Mouse (Mus musculus): ENCODE measurements around the gene Pou3f1.

Pou3f1 gene

GRCm38 (mm10) chr4:124656518-124656853, at the start of gene Pou3f1:
Gene Pou3f1 (plus strand): TSS chr4:124656807.
- peak; percentile 57 for DNase-seq (ENCODE audit: low read depth, low spot score)

- DNase-seq (ENCODE audit: low read depth, low spot score), result peak; percentile 73
Observed at GRCm38 (mm10) chr4:124607166-124607565, 49.4 kb upstream of the Pou3f1 start.

- no peak for DNase-seq (ENCODE audit: low read depth, low spot score)
Observed at GRCm38 (mm10) chr4:124610066-124610465, 46.5 kb upstream of the Pou3f1 start.

GRCm38 (mm10) chr4:124610703-124611102, 45.9 kb upstream of the Pou3f1 start, which contains the start of gene 3100002H09Rik:
Gene 3100002H09Rik (minus strand): TSS chr4:124610803.
- DNase-seq (ENCODE audit: low read depth, low spot score), result no peak

GRCm38 (mm10) chr4:124611768-124612167, 44.8 kb upstream of the Pou3f1 start:
- no peak for DNase-seq (ENCODE audit: low read depth, low spot score)

- no peak for DNase-seq (ENCODE audit: low read depth, low spot score)
Observed at GRCm38 (mm10) chr4:124614189-124614588, 42.4 kb upstream of the Pou3f1 start.

GRCm38 (mm10) chr4:124615406-124615960, 41.1 kb upstream of the Pou3f1 start:
- no peak for DNase-seq (ENCODE audit: low read depth, low spot score)

GRCm38 (mm10) chr4:124615986-124616385, 40.6 kb upstream of the Pou3f1 start:
- DNase-seq (ENCODE audit: low read depth, low spot score), result no peak

GRCm38 (mm10) chr4:124616636-124617035, 40.0 kb upstream of the Pou3f1 start:
- DNase-seq (ENCODE audit: low read depth, low spot score), result no peak

- no peak for DNase-seq (ENCODE audit: low read depth, low spot score)
Observed at GRCm38 (mm10) chr4:124618599-124618998, 38.0 kb upstream of the Pou3f1 start.

GRCm38 (mm10) chr4:124621406-124621805, 35.2 kb upstream of the Pou3f1 start:
- no peak for DNase-seq (ENCODE audit: low read depth, low spot score)

- no peak for DNase-seq (ENCODE audit: low read depth, low spot score)
Observed at GRCm38 (mm10) chr4:124622566-124622965, 34.0 kb upstream of the Pou3f1 start.

GRCm38 (mm10) chr4:124624111-124624581, 32.5 kb upstream of the Pou3f1 start:
- DNase-seq (ENCODE audit: low read depth, low spot score), result peak; percentile 90

GRCm38 (mm10) chr4:124626836-124627235, 29.8 kb upstream of the Pou3f1 start:
- DNase-seq (ENCODE audit: low read depth, low spot score), result peak; percentile 38

- no peak for DNase-seq (ENCODE audit: low read depth, low spot score)
Observed at GRCm38 (mm10) chr4:124631456-124631855, 25.2 kb upstream of the Pou3f1 start.

GRCm38 (mm10) chr4:124632856-124633255, 23.8 kb upstream of the Pou3f1 start:
- no peak for DNase-seq (ENCODE audit: low read depth, low spot score)

GRCm38 (mm10) chr4:124633281-124633680, 23.3 kb upstream of the Pou3f1 start:
- no peak for DNase-seq (ENCODE audit: low read depth, low spot score)

GRCm38 (mm10) chr4:124639715-124640114, 16.9 kb upstream of the Pou3f1 start:
- DNase-seq (ENCODE audit: low read depth, low spot score), result no peak

- peak; percentile 57 for DNase-seq (ENCODE audit: low read depth, low spot score)
Observed at GRCm38 (mm10) chr4:124643859-124644258, 12.7 kb upstream of the Pou3f1 start.

- DNase-seq (ENCODE audit: low read depth, low spot score), result no peak
Observed at GRCm38 (mm10) chr4:124644974-124645433, 11.6 kb upstream of the Pou3f1 start.

- no peak for DNase-seq (ENCODE audit: low read depth, low spot score)
Observed at GRCm38 (mm10) chr4:124646591-124646990, 10.0 kb upstream of the Pou3f1 start.

GRCm38 (mm10) chr4:124647909-124648308, 8.7 kb upstream of the Pou3f1 start:
- no peak for DNase-seq (ENCODE audit: low read depth, low spot score)

- no peak for DNase-seq (ENCODE audit: low read depth, low spot score)
Observed at GRCm38 (mm10) chr4:124652886-124653285, 3.7 kb upstream of the Pou3f1 start.

Data from brain, adult 2 months (tissue).